Mouse (Mus musculus) lung, adult 18-20 months (tissue): ENCODE measurements around the gene Ugt1a7c.

Experiments
- DNase-seq, 2 experiments: peaks; one replicate each; pipeline ENCODE4 v3.0.0; 2022; ENCODE audit warnings: mixed read lengths in 2 of 2

Ugt1a7c gene

GRCm38 (mm10) chr1:88225301-88225700, 130.4 kb downstream of the Ugt1a7c start:
- peak in 1 of 2 experiments; percentile 0 for DNase-seq

GRCm38 (mm10) chr1:88225741-88226140, 130.9 kb downstream of the Ugt1a7c start:
- DNase-seq = no peak

GRCm38 (mm10) chr1:88226670-88227379, 132.0 kb downstream of the Ugt1a7c start, which contains the start of gene Mroh2a:
TSS of gene Mroh2a (plus strand) at chr1:88226986.
- DNase-seq = peak in 1 of 2 experiments; percentile 40

GRCm38 (mm10) chr1:88227482-88227881, 132.6 kb downstream of the Ugt1a7c start:
- peak in 1 of 2 experiments; percentile 39 for DNase-seq

- DNase-seq = peak; percentile 1 to 22
Measured at GRCm38 (mm10) chr1:88228121-88228520, 133.3 kb downstream of the Ugt1a7c start.

GRCm38 (mm10) chr1:88229566-88229965, 134.7 kb downstream of the Ugt1a7c start:
- DNase-seq = no peak

GRCm38 (mm10) chr1:88229986-88230385, 135.1 kb downstream of the Ugt1a7c start:
- DNase-seq = peak in 1 of 2 experiments; percentile 11

GRCm38 (mm10) chr1:88230421-88230820, 135.6 kb downstream of the Ugt1a7c start:
- peak in 1 of 2 experiments; percentile 8 for DNase-seq

- peak in 1 of 2 experiments; percentile 9 for DNase-seq
Measured at GRCm38 (mm10) chr1:88230981-88231802, 136.3 kb downstream of the Ugt1a7c start.

GRCm38 (mm10) chr1:88231803-88232499, 137.1 kb downstream of the Ugt1a7c start:
- DNase-seq = peak in 1 of 2 experiments; percentile 12

GRCm38 (mm10) chr1:88232664-88233380, 138.0 kb downstream of the Ugt1a7c start:
- no peak for DNase-seq

- no peak for DNase-seq
Measured at GRCm38 (mm10) chr1:88233421-88234247, 138.8 kb downstream of the Ugt1a7c start.

GRCm38 (mm10) chr1:88234248-88234610, 139.4 kb downstream of the Ugt1a7c start:
- DNase-seq = no peak

- DNase-seq = no peak
Measured at GRCm38 (mm10) chr1:88234646-88235045, 139.8 kb downstream of the Ugt1a7c start.

GRCm38 (mm10) chr1:88235046-88235893, 140.4 kb downstream of the Ugt1a7c start:
- no peak for DNase-seq

GRCm38 (mm10) chr1:88235894-88236415, 141.1 kb downstream of the Ugt1a7c start:
- DNase-seq = no peak

- DNase-seq = peak in 1 of 2 experiments; percentile 48
Measured at GRCm38 (mm10) chr1:88237311-88237710, 142.4 kb downstream of the Ugt1a7c start.

- DNase-seq = no peak
Measured at GRCm38 (mm10) chr1:88238771-88239170, 143.9 kb downstream of the Ugt1a7c start.

GRCm38 (mm10) chr1:88240072-88240471, 145.2 kb downstream of the Ugt1a7c start:
- DNase-seq = no peak

- DNase-seq = no peak
Measured at GRCm38 (mm10) chr1:88240579-88240978, 145.7 kb downstream of the Ugt1a7c start.
